Mouse (Mus musculus) spleen, adult 2 months (tissue): Measurements from ENCODE around the gene Ryr3. TPM values are rescaled to one million over a fixed set of nuclear protein-coding genes. Genes with fewer than 3 reads are reported as not detected.

Experiments used
- DNase-seq, 2 experiments: peaks; one replicate each; pipeline versions ENCODE4 v3.0.0 to v3.0.0-alpha.2; 2012 to 2021; ENCODE audit warnings: low spot score in 2 of 2, low read depth in 1 of 2
- H3K27ac ChIP-seq: fragments of 200-500 bp; 2 replicates; pipeline ENCODE4 v1.5.1; 2012; ENCODE audit warnings: low read length, inconsistent platforms; ENCODE audit not compliant: insufficient read depth
- H3K27me3 ChIP-seq: fragments of 200-500 bp; 2 replicates; pipeline ENCODE4 v1.6.1; 2012; ENCODE audit warnings: mild to moderate bottlenecking, moderate library complexity, low read length, inconsistent platforms; ENCODE audit not compliant: control insufficient read depth, insufficient read depth
- H3K36me3 ChIP-seq: fragments of 200-500 bp; 2 replicates; pipeline ENCODE4 v1.6.1; 2012; ENCODE audit warnings: mild to moderate bottlenecking, low read length, inconsistent platforms; ENCODE audit not compliant: control insufficient read depth, insufficient read depth
- H3K4me1 ChIP-seq: fragments of 200-500 bp; 2 replicates; pipeline ENCODE4 v1.6.1; 2011; ENCODE audit warnings: inconsistent platforms; ENCODE audit not compliant: control insufficient read depth, insufficient read depth, insufficient read length
- H3K4me3 ChIP-seq: fragments of 200-500 bp; 2 replicates; pipeline ENCODE4 v1.5.1; 2011; ENCODE audit warnings: mild to moderate bottlenecking, inconsistent platforms; ENCODE audit not compliant: insufficient read depth, insufficient read length; ENCODE audit errors: extremely low read depth
- CTCF ChIP-seq: fragments of 200-500 bp; IDR thresholded peaks from 2 replicates; pipeline ENCODE4 v1.5.1; 2011; ENCODE audit warnings: mild to moderate bottlenecking, inconsistent platforms; ENCODE audit not compliant: insufficient read depth, insufficient read length, insufficient replicate concordance; ENCODE audit errors: extremely low read depth
- POLR2A ChIP-seq: fragments of 200-500 bp; IDR thresholded peaks from 2 replicates; pipeline ENCODE4 v1.6.1; 2011; ENCODE audit warnings: low read depth, low read length, inconsistent platforms
- WGBS: fragments of 180-500 bp; shearing (Covaris S2); methylation state at CpG from one replicate; pipeline ENCODE4 v1.1.7; 2018; 5-methylcytosine and 5-hydroxymethylcytosine counted together
- polyA plus RNA-seq: library from polyadenylated mRNA; depleted of rRNA; stranded (reverse); fragments of >200 nt; gene quantifications from 2 replicates; pipeline ENCODE4 v1.2.3, GENCODE M21; 2012; rRNA removed

The Ryr3 gene
- 0.52 and 1.1 TPM in 2 replicates for polyA plus RNA-seq

- DNase-seq: no peak
- WGBS: 10% methylated on average over 53 of the region's 72 CpGs
- H3K4me3 ChIP-seq: no peak within 1 kb of the TSS
- H3K27me3 ChIP-seq: no peaks in the 10 kb centered on the region; the same call in 1 of the 2 replicates
- TF ChIP-seq CTCF (no peak), POLR2A (no peak)
- H3K27ac ChIP-seq: no peak within 1 kb of the TSS
- no peaks in the 10 kb centered on the region for H3K36me3 ChIP-seq
- H3K4me1 ChIP-seq: no peaks in the 10 kb centered on the region
Measured at GRCm38 (mm10) chr2:113216746-113217461, at the start of gene Ryr3. Gene Ryr3 (minus strand): TSS chr2:113217096.

GRCm38 (mm10) chr2:113238871-113239270 lies 22.0 kb upstream of the Ryr3 start:
- Histone ChIP-seq H3K27ac (no peak overlapping the region), H3K4me1 (no peaks in the 10 kb centered on the region), H3K4me3 (no peak overlapping the region), H3K36me3 (no peaks in the 10 kb centered on the region), H3K27me3 (no peaks in the 10 kb centered on the region)
- TF ChIP-seq CTCF (no peak), POLR2A (no peak)
- 89% methylated on average over 5 of the region's 5 CpGs for WGBS
- no peak for DNase-seq

- TF ChIP-seq CTCF (no peak), POLR2A (no peak)
- 81% methylated on average over 1 of the region's 1 CpGs for WGBS
Measured at GRCm38 (mm10) chr2:113236993-113237392, 20.1 kb upstream of the Ryr3 start.

GRCm38 (mm10) chr2:113234559-113234958 lies 17.7 kb upstream of the Ryr3 start:
- no peaks in the 10 kb centered on the region for H3K36me3 ChIP-seq
- no peaks in the 10 kb centered on the region for H3K4me1 ChIP-seq
- TF ChIP-seq POLR2A (no peak), CTCF (no peak)
- H3K27ac ChIP-seq: no peak overlapping the region
- H3K27me3 ChIP-seq: no peaks in the 10 kb centered on the region
- no peak overlapping the region for H3K4me3 ChIP-seq
- 28% methylated on average over 3 of the region's 3 CpGs for WGBS
- DNase-seq: no peak

More at GRCm38 (mm10) chr2:113236993-113237392, 20.1 kb upstream of the Ryr3 start:
- H3K36me3 ChIP-seq: no peaks in the 10 kb centered on the region
- H3K4me1 ChIP-seq: no peaks in the 10 kb centered on the region
- no peak for DNase-seq
- no peak overlapping the region for H3K4me3 ChIP-seq
- H3K27me3 ChIP-seq: no peaks in the 10 kb centered on the region
- no peak overlapping the region for H3K27ac ChIP-seq

- H3K27me3 ChIP-seq: no peaks in the 10 kb centered on the region
- no peaks in the 10 kb centered on the region for H3K36me3 ChIP-seq
- 56% methylated on average over 3 of the region's 3 CpGs for WGBS
- TF ChIP-seq POLR2A: no peak
- TF ChIP-seq CTCF: no peak
- H3K27ac ChIP-seq: no peak overlapping the region
- no peak for DNase-seq
- no peak overlapping the region for H3K4me3 ChIP-seq
- H3K4me1 ChIP-seq: no peaks in the 10 kb centered on the region
Measured at GRCm38 (mm10) chr2:113233356-113233755, 16.5 kb upstream of the Ryr3 start.

GRCm38 (mm10) chr2:113216105-113216745 lies 671 bp downstream of the Ryr3 start:
- H3K36me3 ChIP-seq: no peaks in the 10 kb centered on the region
- H3K27me3 ChIP-seq: no peaks in the 10 kb centered on the region; the same call in 1 of the 2 replicates
- no peak for TF ChIP-seq CTCF
- TF ChIP-seq POLR2A: no peak
- WGBS: 10% methylated on average over 23 of the region's 23 CpGs
- no peaks in the 10 kb centered on the region for H3K4me1 ChIP-seq
- DNase-seq: no peak
- H3K27ac ChIP-seq: no peak overlapping the region
- H3K4me3 ChIP-seq: no peak overlapping the region

- H3K27me3 ChIP-seq: no peaks in the 10 kb centered on the region
- 84% methylated on average over 3 of the region's 3 CpGs for WGBS
- DNase-seq: no peak
- no peak overlapping the region for H3K27ac ChIP-seq
- TF ChIP-seq POLR2A (no peak), CTCF (no peak)
- no peaks in the 10 kb centered on the region for H3K36me3 ChIP-seq
- H3K4me3 ChIP-seq: no peak overlapping the region
- H3K4me1 ChIP-seq: no peaks in the 10 kb centered on the region
Measured at GRCm38 (mm10) chr2:113210023-113210422, 6.9 kb downstream of the Ryr3 start.
